Mouse (Mus musculus) right cerebral cortex, postnatal 14 days (tissue): ENCODE results near the gene Adam19.
"Not testable (repeated sequence)": the region's sequence is repeated elsewhere in the genome, so short reads cannot be mapped to it uniquely, and the experiment has no call there.

ENCODE experiments used
- DNase-seq: peaks from one replicate; pipeline ENCODE4 v3.0.0; 2022

Adam19 gene

DNA sequence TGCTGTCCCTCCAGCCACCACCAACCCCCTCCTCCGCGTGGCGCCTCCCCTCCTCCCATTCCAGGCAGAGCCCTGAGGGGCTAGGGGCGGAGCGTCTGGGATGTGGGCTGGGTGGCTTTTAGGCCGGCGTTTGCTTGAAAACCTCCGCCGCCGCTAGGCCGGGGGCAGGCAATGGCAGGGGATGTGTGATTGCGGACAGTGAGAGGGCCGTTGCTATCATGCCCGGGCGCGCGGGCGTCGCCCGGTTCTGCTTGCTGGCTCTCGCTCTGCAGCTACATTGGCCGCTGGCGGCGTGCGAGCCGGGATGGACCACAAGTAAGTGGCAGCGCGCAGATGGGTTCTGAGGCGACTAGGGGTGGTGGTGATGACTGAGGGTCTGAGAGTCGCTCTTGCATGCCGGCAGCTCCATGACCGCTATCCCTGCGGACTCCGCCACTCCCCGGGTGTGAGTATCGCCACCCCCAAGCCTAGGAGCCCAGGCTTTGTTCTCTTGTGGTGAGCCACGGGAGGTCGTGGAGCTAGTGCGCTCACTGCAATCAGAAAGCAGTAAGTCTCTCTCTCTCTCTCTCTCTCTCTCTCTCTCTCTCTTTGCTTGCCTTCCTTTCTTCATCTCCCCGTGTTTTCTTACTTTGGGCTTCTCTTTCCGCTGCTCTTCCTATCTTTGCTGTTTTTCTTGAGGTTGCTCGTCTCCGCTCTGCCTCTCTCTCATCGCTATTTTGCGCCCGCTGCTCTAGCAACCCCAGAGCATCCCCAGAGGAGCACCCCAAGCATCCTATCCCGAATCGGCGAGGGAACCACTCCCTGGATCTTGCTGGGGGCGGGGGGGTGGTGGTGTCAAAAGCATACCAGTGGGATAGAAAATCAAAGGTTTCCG lies at the start of gene Adam19:
Adam19 (plus strand) TSS at position 97 of the 874 bp plus-strand sequence.
- peak; percentile 60 for DNase-seq

DNA sequence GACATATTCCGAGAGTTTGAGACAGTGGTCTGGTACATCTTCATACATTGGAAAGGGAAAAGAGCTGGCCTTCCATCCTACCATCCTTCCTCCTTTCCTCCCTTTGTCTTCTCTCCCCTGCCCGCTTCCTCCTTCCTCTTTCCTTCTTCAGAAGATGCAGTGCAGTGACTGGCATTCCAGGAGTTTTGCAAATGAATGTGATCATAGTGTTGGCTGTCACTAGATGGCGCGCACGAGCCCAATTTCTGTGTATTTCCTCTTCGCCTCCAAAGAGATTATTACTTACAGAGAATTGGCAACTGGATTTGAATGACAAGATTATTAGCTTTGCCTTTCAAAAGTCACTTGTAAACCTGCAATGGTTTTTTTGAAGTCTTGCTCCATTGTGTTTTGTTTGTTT lies 39.7 kb upstream of the Adam19 start:
- DNase-seq: peak; percentile 79

DNA sequence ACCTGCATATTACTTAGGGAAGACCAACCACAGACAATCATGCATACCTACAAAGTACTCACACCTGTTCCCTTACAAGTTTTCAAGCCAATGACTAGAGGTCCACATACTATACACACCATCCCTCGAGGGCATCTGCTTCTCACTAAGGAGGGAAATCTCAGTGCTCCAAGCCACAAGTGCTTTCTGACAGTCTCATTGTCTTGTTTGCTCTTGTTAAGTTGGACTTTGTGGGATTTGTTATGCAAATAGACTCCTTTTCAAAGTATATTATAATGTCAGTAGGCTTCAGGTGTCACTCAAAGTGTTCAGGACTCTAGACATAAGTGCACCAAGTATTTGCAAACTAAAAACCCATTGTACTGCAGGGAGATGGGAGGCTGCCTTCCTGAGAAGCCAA lies 35.5 kb upstream of the Adam19 start:
- no peak for DNase-seq

DNA sequence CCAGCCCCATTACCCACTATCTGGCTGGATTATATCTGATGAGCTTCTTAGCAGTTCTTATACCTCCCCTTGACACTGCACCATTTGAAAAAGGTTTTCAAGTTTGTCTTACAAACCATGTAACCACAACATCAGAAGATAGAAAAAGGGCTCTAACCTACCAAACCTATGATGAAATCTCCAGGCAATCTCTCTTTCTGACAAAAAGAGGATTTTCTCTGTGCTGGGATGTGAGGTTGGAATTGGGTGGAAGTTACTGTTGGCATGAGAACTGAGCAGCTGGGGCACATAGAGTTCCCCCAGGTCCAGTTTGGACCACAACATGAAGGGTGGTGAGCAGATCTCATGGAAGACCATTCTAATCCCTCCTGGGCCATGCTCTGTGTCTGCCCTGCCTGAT lies 33.9 kb upstream of the Adam19 start:
- DNase-seq: no peak

DNA sequence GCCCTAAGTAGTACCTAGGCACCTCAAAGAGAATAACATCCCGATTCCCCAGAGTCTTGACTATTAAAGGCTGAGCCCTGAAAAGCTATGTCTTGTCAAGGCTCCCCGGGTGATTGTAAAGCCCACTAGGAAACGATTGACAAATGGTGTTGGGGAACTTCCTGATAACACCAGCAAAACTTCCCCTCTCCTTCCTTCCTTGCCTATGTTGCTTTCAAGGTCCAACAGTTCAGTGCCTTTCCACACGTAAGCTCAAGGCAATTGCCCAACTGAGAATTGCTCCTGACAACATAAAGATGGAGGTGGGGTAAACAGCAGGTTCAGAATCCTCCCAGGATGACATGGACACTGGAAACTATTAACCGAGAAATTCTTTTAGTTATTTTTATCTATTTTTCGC lies 32.8 kb upstream of the Adam19 start:
- DNase-seq: no peak

DNA sequence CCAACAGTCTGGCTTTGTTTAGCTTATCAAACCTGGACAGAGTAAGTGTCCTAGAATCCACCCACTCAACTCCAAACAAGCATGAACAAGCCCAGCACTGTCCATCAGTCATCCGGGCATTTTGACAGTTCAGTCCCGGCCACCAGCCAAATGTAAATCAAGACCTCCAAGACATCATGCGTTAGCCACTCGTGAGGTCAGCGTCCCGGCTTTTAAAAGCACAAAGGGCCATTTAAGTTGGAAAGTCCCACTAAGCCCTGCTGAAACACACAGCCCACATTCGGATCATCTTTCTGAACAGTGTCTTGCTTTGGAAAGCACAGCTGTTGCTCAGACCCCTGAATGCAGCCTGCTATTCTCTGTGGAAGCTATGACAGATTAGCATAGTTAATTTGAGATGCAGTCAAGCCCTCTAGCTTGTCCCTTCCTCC lies 29.8 kb upstream of the Adam19 start:
- no peak for DNase-seq

DNA sequence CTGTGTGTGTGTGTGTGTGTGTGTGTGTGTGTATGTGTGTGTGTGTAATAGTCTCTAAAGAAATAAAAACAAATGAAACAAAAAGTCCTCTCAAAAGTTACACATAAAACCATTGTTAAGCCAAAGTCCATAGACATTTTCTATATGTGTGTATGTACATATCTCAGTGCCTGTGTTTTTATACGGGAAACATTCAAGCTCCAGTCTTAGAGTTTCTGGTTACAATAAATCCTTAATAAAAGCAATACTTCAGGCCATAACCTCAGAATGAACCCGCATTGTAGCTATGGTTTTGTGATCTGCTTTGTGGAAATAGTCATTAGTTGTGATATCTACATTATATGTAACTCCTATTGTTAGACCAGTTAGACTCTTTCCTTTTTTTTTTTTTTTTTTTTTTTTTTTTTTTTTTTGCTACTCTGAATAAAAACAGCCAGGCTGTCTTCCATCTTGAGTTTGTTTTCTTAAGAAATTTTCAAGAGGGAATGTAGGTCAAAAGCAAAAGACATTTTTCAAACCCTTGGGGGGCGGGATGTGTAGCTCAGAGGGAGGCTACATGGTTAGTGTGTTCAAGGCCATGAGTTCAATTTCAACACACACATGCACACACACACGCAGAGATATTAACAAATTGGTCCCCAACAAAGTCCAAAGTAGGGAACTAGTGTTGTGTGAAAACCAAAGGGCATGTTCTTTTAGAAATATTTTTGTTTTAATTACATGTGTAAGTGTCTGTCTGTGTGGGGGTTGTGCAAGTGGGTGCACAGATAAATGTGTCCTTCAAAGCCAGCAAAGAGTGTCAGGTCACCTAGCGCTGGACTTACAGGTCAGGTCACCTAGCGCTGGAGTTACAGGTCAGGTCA lies 27.6 kb upstream of the Adam19 start:
- DNase-seq: no peak

DNA sequence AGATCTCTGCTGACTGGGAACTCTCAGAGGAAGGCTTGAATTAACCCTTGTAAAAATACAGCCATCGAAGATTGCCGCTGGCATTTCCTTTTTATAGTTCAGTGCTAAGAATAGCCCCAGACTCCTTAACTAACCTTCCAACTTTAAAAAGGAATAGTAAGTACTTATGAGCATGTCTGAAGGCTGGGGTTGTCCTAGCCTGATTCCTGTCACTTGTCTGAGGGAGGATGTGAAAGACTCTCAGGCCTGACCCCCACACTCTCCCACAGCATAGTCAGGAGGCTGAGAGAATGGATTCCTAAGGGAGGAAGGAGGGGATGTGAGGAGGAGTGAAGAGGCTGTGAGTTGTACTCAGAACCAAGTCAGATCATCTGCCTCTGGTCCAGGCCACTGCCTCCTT lies 26.3 kb upstream of the Adam19 start:
- DNase-seq: no peak

DNA sequence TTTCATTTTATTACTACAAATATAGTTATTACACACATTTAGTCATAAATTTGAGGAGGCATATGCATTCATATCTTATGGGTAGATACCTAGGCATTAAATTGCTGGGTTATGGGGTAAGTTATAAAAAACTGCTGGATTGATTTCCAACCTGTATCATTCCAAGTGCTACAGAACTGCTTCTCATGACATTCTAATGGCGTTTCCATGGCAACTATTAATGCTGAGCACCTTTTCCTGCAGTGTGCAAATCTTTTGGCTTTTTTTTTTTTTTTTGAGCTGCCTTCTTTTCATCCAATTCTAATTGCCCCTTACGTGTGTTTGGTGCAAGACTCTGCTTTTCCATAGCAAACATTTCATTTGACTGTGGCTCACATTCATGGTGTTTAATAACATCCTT lies 25.8 kb upstream of the Adam19 start:
- DNase-seq: no peak

DNA sequence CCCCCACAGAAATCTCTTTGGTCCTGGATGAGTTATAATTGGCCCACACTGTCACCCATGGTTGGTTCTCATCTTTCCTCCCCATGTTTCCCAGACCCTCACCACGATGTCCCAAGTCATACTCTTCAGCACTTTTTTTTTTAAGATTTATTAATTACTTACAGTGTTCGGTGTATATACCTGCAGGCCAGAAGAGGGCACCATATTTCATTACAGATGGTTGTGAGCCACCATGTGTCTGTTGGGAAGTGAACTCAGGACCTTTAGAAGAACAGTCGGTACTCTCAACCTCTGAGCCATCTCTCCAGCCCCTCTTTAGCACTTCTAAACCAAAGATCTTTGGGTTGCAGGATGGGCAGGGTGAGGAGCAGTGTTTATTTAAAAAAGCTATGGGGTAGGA lies 24.3 kb upstream of the Adam19 start:
- no peak for DNase-seq

DNA sequence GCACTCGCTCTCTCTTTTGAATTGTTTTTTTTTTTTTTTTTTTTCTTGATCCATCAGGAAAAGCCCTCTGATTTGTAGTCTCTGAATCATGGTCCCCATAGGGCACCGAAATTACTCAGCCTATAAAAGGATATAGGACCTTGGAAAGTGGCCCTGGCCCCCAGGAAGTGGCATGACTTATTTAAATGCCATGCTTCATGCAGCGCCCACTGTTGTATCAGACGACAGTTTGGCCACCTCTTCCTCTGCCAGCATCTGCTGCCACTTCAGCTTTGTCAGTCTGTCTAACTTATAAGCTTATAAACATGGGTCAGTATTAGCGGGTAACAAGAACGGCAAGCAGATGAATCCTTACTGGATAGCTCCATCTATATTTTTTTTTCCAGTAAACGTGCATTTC lies 22.8 kb upstream of the Adam19 start:
- no peak for DNase-seq

DNA sequence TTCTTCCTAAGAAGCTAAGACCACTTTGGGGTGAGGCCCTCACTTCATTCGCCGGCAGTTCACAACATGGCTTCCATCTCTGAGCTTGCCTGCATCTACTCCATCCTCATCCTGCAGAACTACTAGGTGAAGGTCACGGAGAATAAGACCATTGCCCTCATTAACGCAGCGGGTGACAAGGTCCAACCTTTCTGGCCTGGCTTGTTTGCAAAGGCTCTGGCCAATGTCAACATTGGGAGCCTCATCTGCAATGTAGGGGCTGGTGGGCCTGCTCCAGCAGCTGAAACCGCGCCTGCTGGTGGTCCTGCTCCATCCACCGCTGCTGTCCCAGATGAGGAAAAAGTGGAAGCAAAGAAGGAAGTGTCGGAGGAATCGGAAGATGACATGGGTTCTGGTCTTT lies 19.4 kb upstream of the Adam19 start:
- DNase-seq: no peak

DNA sequence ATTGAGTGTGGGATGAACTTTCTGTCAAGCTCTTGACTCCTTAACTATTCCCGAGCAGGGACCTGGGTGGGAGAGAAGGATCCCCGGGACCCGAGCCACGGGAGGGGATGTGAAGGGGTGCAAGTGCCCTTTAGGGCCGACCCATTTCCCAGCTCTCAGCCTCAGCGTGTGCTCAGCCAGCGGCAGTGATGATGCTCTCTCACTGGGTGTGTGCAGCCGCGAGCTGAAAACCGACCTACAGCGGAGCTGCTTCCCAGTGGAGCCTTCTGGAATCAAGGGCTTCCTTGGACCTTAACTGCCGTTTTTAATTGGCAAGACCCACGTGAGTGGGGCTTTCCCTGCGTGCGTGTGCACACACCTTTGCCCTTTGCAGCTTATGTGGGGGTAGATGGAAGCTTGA lies 16.9 kb upstream of the Adam19 start:
- no peak for DNase-seq

DNA sequence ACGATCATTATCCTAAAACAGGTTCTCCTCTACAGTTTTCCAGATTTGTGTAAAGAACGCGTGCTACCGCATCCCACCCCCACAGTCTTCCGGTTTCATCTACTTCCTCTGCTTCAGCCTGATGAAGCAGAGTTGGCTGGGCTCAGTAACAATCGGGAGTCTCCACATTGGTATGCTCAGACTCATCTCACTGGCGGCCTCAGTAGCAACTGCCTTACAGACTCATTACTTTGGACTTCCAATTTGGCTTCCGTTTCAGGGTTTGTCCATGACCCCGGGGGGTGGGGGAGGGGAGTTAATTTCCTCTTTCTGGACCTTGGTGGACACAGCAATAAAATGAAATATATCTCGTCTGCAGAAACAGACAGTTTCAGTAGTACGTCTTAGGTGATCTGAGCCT lies 16.5 kb upstream of the Adam19 start:
- peak; percentile 9 for DNase-seq

DNA sequence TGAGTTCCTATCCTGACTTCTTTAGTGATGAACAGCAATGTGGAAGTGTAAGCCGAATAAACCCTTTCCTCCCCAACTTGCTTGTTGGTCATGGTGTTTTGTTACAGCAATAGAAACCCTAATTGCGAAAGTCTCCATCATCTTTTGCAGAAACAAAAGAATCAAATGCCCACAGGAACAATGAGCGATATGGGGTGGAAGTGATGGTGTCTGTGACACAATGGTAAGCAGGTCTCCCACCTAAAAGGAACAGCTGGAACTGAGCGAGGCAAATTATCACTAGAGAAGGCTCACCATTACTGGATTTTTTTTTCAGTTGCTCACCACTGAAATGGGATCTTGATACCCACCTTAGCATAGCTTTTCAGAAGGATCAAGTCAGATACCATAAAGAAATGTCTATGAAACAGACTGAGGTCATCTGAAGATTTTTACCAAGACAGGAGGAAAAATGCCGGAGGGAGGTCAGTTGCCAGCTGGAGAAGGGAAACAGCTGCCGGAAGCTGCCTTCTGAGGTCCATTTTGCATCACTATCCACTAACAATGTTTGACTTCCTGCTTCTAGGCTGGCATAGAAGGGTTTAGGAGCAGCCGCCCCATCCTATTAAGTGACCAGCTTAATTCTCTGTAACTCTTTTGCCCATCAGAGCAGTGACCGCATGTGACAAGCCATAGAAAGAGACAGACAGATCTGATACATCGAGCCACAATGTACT lies 14.8 kb upstream of the Adam19 start:
- DNase-seq: no peak

DNA sequence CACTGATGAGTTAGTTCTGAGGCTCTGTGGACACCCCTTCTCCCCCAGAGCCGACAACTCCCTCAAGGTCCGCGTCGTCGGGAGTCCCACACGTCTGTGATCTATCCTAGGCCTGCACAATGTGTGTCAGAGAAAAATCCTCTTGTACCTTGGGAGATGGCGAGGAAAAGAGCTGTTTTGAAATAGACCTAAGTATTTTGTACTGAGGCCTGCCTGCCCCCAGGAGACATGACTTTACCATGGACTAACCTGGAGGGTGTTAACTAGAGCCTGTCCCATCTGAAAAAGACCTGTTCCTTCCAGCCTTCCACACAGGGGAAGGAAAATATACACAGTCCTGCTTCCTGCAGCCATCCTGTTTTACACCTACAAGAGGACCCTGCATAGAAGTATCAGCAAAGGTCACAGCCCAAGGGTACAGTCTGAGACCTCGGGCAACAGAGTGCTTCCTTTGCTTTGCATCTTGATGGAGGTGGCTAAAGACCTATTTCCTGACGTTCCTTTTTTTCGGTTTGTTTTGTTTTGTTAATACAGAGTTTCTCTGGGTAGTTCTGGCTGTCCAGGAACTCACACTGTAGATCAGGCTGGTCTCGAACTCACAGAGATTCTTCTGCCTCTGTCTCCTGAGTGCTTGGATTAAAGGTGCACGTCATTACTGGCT lies 14.1 kb upstream of the Adam19 start:
- DNase-seq: no peak

DNA sequence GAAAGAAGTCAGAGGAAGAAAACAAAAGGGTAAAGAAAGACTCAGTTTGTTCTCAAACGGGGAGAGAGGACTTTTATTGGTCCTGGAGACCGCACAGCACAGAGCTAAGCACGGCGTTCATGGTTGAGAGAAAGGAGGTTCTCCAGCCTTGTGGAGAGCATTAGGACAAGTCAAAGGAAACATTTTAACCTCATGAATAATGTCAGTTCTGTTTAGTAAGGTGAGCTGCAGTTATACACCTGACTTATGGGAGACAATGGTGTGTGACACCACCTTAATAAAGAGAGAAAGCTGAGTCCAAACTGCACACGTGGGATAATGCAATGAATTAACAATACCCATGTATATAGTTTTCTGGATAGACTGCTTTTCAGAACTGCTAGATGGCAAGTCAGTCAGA lies 11.0 kb upstream of the Adam19 start:
- DNase-seq: no peak

DNA sequence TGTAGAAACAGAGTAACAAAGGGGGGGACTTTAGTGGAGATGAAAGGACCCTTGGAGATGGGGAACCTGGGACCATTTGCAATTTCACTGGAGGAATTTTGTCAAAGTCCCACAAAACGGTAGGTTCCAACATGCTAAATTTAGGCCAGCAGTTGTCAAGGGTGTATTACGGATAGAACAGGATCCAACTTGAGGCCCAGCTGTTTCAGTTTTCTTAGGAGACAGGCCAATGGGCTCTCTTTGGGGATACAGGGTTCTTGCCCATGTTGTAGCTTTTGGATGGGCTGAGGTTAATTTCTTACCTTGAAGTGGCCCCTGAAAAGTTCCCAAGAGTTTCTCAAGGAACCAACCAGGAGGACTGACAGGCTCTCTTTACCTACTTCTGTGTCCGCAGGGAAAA lies 8.5 kb upstream of the Adam19 start:
- no peak for DNase-seq

DNA sequence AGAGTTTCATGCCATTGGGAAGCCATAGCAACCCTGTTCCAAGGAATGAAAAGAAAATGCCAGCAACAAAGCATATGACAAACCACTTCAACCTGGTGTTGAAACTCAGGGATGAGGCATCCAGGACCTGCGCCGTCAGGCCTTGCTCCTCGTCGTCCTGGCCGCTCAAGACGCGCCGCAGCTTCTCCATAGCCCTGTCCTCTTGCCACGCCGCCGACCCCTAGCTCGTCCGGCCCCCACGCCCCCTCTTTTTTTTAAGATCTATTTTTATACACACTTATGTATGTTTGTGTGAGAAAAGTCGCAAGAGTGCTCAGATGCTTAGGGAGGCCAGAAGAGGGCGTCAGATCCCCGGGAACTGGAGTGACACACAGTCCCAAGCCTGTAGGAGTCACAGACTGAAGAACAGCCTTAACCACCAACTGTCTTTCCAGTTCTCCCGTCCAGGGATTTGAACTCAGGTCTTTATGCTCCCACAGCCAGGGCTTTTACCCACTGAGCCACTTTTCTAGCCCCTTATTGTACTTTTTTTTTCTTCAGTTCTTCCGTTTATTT lies 3.6 kb upstream of the Adam19 start, which contains the start of gene Gm12166:
Gm12166 (minus strand) TSS at position 217 of the 555 bp plus-strand sequence.
- peak; percentile 53 for DNase-seq

DNA sequence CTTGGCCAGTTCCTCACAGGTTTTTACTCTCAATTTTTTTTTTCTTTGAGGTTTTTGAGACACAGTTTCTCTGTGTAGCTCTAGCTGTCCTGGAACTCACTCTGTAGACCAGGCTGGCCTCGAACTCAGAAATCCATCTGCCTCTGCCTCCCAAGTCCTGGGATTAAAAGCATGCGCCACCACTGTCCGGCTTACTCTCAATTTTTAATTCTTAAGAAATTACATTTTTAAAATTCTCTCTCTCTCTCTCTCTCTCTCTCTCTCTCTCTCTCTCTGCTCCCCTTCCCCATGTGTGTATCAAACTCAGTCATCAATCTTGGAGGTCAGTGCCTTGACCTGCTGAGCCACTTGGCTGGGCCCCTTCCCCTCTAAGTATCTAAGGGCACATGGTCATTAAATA lies 2.3 kb upstream of the Adam19 start:
- DNase-seq: not testable (repeated sequence)

DNA sequence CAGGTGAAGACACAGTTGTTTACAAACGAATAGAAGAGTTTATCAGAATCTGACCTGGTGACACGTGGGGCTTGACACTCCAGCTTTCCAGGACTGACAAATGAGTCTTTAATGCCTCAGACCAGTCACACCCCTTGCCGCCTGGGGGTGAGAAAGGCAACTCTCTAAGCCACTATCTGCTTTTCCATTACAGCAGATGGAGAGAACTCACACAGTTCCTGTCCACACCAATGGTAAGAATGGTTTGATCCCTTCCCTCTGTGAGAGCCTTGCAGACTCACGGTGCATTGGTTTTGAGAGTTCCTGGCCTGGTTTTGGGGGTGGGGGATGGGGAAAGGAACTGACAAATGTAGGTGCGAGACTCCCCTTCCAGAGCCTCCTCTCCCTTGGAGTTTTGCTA lies 1.5 kb upstream of the Adam19 start:
- DNase-seq: no peak
